Mouse (Mus musculus): ENCODE data around the gene Mrgprf. TPM values are rescaled to one million over a fixed set of nuclear protein-coding genes. Genes with fewer than 3 reads are reported as not detected.

The Mrgprf gene
- total RNA-seq, 2 experiments from 2014 or later = 1.7 to 1.8 TPM

DNA sequence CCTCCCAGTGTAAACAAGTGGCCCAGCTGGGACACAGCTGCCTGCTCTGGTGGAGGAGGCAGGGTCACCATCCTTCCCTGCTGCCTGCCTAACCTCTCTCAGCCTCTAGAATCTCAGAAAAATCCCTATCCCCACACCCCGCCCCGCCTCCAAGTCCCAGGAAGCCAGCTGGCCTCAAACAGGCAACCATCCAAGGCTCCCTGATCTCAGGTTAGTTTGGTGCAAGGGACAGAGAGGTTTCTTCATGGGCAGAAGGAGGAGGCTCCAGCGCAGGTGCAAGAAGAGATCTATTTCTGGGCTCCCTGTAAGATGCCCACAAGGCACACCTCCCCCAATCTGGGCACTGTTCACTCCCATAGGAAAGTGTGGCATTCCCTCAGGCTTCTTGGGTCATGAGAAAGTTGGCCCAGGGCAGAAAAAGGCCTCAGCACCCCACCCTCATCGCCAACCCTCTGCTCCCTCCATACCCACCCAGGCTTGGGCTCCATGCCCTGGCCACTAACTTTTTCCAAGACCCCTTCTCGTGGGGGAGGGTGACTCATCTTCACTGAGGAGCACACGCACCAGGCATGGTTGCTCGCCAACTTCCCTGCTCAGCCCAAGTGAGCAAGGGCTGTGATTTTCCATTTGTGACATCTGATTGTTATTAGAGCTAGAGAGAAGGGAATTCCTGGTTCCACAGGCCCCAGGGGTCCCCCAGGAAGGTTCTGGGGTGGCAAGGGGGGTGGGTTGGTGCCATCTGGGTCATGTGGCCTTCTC, 887 bp upstream of the Mrgprf start:
- DNase-seq (ENCODE audit: low spot score in 2 of 2) = peak; percentile 36 to 37

GRCm38 (mm10) chr7:145301008-145301340, 346 bp downstream of the Mrgprf start:
- no peak for DNase-seq (ENCODE audit: low spot score in 2 of 2)

- DNase-seq (ENCODE audit: low spot score in 2 of 2) = no peak
These were observed 845 bp downstream of the Mrgprf start for GRCm38 (mm10) chr7:145301341-145302005.

- no peak for DNase-seq (ENCODE audit: low spot score in 2 of 2)
These were observed 2.1 kb downstream of the Mrgprf start for GRCm38 (mm10) chr7:145302488-145303285.

DNA sequence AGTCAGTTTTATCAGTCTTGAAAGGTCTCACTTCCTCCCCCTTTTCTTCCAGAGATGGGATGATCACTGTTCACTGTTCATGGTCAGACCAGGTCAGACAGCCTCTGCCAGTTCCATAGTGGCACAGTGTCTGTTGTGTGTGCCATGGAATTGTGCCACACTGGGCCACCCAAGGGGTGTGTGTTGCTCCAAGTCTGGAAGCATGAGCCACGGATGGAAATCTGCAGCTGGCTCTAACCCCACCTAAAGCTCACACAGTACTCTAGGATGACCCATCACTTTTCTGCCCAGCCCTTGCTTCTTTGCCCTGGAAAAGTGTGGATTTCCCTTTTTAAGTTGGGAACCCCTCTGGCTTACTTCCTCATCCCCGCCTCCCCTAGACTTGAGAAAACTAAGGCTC, 3.5 kb downstream of the Mrgprf start:
- DNase-seq (ENCODE audit: low spot score in 2 of 2) = no peak

GRCm38 (mm10) chr7:145307636-145308035, 7.0 kb downstream of the Mrgprf start:
- no peak for DNase-seq (ENCODE audit: low spot score in 2 of 2)

GRCm38 (mm10) chr7:145308061-145308675, 7.5 kb downstream of the Mrgprf start:
- no peak for DNase-seq (ENCODE audit: low spot score in 2 of 2)

DNA sequence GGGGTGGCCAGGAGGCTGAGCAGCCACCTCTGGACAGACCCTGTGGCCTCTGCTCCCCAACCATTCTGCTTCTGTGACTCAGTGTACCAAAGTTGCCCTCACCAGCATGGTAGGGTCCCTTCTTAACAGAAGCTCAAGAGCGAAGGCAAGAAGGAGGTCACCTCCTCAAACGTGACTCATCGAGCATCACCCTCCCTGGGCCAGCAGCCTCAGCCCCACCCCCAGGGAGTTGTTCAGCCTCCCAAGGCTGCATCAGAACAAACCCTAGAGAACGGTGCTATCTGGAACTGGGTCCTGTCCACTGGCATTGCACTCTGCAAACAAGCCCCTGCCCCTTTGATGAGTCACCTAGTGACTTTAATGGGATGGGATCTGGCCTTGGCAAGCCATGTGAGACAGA, 8.2 kb downstream of the Mrgprf start:
- DNase-seq (ENCODE audit: low spot score in 2 of 2) = no peak

- no peak for DNase-seq (ENCODE audit: low spot score in 2 of 2)
These were observed 9.2 kb downstream of the Mrgprf start for GRCm38 (mm10) chr7:145309877-145310276.

GRCm38 (mm10) chr7:145310526-145310925, 9.9 kb downstream of the Mrgprf start:
- DNase-seq (ENCODE audit: low spot score in 2 of 2) = no peak

GRCm38 (mm10) chr7:145312137-145312536, 11.5 kb downstream of the Mrgprf start:
- no peak for DNase-seq (ENCODE audit: low spot score in 2 of 2)

GRCm38 (mm10) chr7:145314785-145315411, 14.3 kb downstream of the Mrgprf start, which contains the start of gene Mrgprd:
Gene Mrgprd (plus strand): TSS chr7:145314835.
- DNase-seq (ENCODE audit: low spot score in 2 of 2) = no peak

- no peak for DNase-seq (ENCODE audit: low spot score in 2 of 2)
These were observed 16.9 kb downstream of the Mrgprf start for GRCm38 (mm10) chr7:145317522-145317921.

DNA sequence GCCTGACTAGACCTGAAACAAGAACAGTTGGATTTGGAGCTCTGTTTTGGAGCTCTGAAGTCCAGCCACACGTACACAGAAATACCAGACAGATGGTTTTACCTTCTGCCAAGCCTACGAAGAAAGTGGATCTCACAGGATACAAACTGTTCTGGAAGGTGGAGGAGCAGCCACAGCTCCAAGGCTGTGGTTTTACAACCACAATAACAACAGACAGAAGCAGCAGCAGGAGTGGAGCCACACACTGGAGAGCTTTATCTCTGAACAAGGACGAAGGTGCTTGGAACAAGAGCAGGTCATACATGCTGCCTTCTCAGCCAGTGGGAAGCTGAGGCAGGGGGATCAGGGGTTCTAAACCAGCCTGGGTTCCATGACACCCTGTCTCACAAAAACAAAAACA, 18.9 kb downstream of the Mrgprf start:
- peak; percentile 22 to 33 for DNase-seq (ENCODE audit: low spot score in 2 of 2)

DNA sequence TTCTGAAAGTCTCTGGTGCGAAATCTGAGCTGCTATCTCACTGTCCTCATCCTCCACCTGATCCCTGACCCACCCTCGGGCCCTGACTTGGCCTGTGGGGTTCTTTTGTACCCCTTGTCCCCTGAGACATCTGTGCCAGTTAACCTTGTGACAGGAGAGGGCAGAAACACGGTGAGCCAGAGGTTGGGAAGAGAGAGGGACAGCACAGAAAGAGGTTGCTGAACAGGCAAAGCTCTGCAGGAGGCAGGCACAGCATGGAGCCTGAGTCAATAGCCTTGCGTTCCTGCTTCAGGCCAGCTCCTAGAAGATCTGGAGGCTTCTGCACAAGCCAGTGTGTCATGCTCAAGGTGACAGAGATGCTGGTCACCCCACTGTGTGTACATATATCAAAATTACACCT, 23.0 kb downstream of the Mrgprf start:
- no peak for DNase-seq (ENCODE audit: low spot score in 2 of 2)

GRCm38 (mm10) chr7:145325697-145326096, 25.1 kb downstream of the Mrgprf start:
- DNase-seq (ENCODE audit: low spot score in 2 of 2) = no peak

GRCm38 (mm10) chr7:145329982-145330381, 29.4 kb downstream of the Mrgprf start:
- no peak for DNase-seq (ENCODE audit: low spot score in 2 of 2)

DNA sequence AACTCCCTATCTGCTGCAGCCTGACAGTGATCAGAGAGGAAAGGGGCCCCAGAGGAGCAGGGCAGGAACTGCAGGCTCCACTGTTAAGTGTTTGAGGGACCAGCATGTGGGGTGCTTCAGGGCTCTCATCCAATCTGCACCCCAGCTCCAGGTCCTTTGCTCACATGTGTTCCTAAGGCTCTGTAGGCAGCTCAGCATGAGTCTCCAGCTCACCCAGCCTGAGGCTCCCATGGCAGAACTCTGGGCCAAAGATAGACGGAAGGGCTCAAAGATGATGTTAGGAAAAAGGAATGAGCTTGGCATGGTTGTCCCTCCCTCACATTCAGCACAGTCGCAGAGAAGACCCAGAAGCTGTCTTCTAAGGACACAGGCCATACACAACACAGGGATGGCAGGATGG, 30.0 kb downstream of the Mrgprf start:
- no peak for DNase-seq (ENCODE audit: low spot score in 2 of 2)

- no peak for DNase-seq (ENCODE audit: low spot score in 2 of 2)
These were observed 31.9 kb downstream of the Mrgprf start for GRCm38 (mm10) chr7:145332376-145333041.

- DNase-seq (ENCODE audit: low spot score in 2 of 2) = no peak
These were observed 33.3 kb downstream of the Mrgprf start for GRCm38 (mm10) chr7:145333936-145334335.

Data from left cerebral cortex, adult 18-20 months (tissue).